8 mouse cellular contexts compared by ENCODE assay signal in the genomic region with DNA sequence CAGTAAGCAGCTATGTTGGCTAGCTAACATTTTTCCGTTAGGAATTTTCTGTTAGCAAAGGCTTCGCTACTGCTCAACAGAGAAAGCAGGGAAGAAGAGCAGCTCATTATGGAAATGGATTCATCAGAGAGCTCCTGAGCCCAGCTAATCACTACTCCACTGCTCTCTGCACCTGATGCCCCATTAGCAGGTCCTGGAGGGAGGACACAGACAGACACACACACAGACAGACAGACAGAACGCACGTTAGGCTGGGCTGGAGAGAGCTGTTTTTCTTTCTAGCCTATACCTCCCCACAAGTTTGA. TPM values are rescaled to one million over a fixed set of nuclear protein-coding genes. Genes with fewer than 3 reads are reported as not detected.
DNase-seq lines count a peak whose midpoint lies in the region; ATAC-seq and TF ChIP-seq lines count a peak whose summit lies in the region.

No protein-coding gene starts in this region.

- H3K9ac ChIP-seq in liver, embryonic 13.5 days: 0 out of 2 replicates have a peak overlapping the region, but pooled peaks have one; percentile 22

- no peak for TF ChIP-seq POLR2A in spleen, adult 2 months (IDR thresholded peaks at IDR 0.05; ENCODE audit: low read depth, low read length)

- TF ChIP-seq CTCF in spleen, adult 2 months (IDR thresholded peaks at IDR 0.05; ENCODE audit: extremely low read depth, insufficient read depth, insufficient read length, insufficient replicate concordance): no peak

- WGBS in heart, embryonic 10.5 days: 61% methylated on average over 4 of the region's 4 CpGs
- 83% methylated on average over 4 of the region's 4 CpGs for WGBS in spleen, adult 2 months
- WGBS in liver, embryonic 13.5 days (ENCODE audit: insufficient replicate concordance): 63% methylated on average over 4 of the region's 4 CpGs

- peaks cover 71% of the 10 kb centered on the region for H3K4me1 ChIP-seq in heart, embryonic 10.5 days
- no peaks in the 10 kb centered on the region for H3K4me1 ChIP-seq in spleen, adult 2 months (ENCODE audit: control insufficient read depth, insufficient read depth, insufficient read length)
- peaks cover 21% of the 10 kb centered on the region for H3K4me1 ChIP-seq in liver, embryonic 13.5 days (replicated peaks)

- H3K36me3 ChIP-seq in heart, embryonic 10.5 days: peaks cover 74% of the 10 kb centered on the region
- no peaks in the 10 kb centered on the region for H3K36me3 ChIP-seq in spleen, adult 2 months (ENCODE audit: control insufficient read depth, insufficient read depth, low read length)
- H3K36me3 ChIP-seq in liver, embryonic 13.5 days: peaks cover 32% of the 10 kb centered on the region

- H3K4me3 ChIP-seq in heart, embryonic 10.5 days: peak overlapping the region; percentile 35
- H3K4me3 ChIP-seq in spleen, adult 2 months (ENCODE audit: extremely low read depth, insufficient read depth, insufficient read length): no peak overlapping the region
- H3K4me3 ChIP-seq in liver, embryonic 13.5 days (replicated peaks): no peak overlapping the region

- H3K27me3 ChIP-seq in heart, embryonic 10.5 days (ENCODE audit: insufficient read depth, poor library complexity, severe bottlenecking): no peaks in the 10 kb centered on the region
- H3K27me3 ChIP-seq in spleen, adult 2 months (ENCODE audit: control insufficient read depth, insufficient read depth, low read length): no peaks in the 10 kb centered on the region
- 0 out of 2 replicates have a peak, but pooled peaks cover 2% of the 10 kb centered on the region for H3K27me3 ChIP-seq in liver, embryonic 13.5 days

- no peaks in the 10 kb centered on the region for H3K9me3 ChIP-seq in heart, embryonic 10.5 days
- H3K9me3 ChIP-seq in liver, embryonic 13.5 days (replicated peaks): no peaks in the 10 kb centered on the region

- no peak for ATAC-seq in liver, embryonic 13.5 days (ENCODE audit: low read depth)
- no peak for ATAC-seq in erythroblast, adult 5-6 weeks (replicated peaks; ENCODE audit: low FRiP score, poor library complexity, severe bottlenecking)
- no peak for ATAC-seq in cerebellum, adult (ENCODE audit: insufficient number of reproducible peaks, low FRiP score, low TSS enrichment)

- H3K4me2 ChIP-seq in liver, embryonic 13.5 days: peak overlapping the region; percentile 13; the same call in 1 of the 2 replicates

- DNase-seq in heart, embryonic 10.5 days (ENCODE audit: low spot score): no peak
- DNase-seq in heart, adult 8-10 months (ENCODE audit: low spot score): no peak
- DNase-seq in spleen, adult 2 months (ENCODE audit: low read depth in 1 of 2, low spot score in 2 of 2): no peak
- no peak for DNase-seq in spleen, postnatal 14 days (ENCODE audit: low spot score in 2 of 2)
- no peak for DNase-seq in liver, embryonic 13.5 days
- no peak for DNase-seq in embryo, embryonic 10.5 days (ENCODE audit: low spot score)

- peak overlapping the region; percentile 94 for H3K27ac ChIP-seq in heart, embryonic 10.5 days
- peak overlapping the region; percentile 35; the same call in 1 of the 2 replicates for H3K27ac ChIP-seq in spleen, adult 2 months (ENCODE audit: insufficient read depth, low read length)
- peak overlapping the region; percentile 66 for H3K27ac ChIP-seq in liver, embryonic 13.5 days

RNA-seq across cellular contexts. Expression of a gene that starts 26.2 kb away (rescaled TPM):
- 53.2 and 54.4 TPM in 2 replicates for polyA plus RNA-seq in heart, embryonic 10.5 days (2016; fragmentation: Nextera tagmentation; extraction: Ambion mirVana)
- 10 to 100 TPM; 18.5 to 21.8 (median 19.5) TPM for total RNA-seq in heart, adult 8-10 months (2022)
- 20.4 and 25.1 TPM in 2 replicates for polyA plus RNA-seq in spleen, adult 2 months (2012; rRNA removed)
- polyA plus RNA-seq in liver, embryonic 13.5 days (2015; fragmentation: Nextera tagmentation; extraction: Ambion mirVana): 5.6 and 6.3 TPM in 2 replicates
- total RNA-seq in erythroblast, adult 5-6 weeks (2015; ENCODE audit: low replicate concordance): not detected in 2 replicates
- not detected in 2 replicates for total RNA-seq in erythroblast, adult 5-6 weeks (2017; ENCODE audit: low replicate concordance)

RNA-seq across cellular contexts. Expression of a gene that starts 26.6 kb away (rescaled TPM):
- polyA plus RNA-seq in heart, embryonic 10.5 days (2016; fragmentation: Nextera tagmentation; extraction: Ambion mirVana): not detected in 2 replicates
- not detected for total RNA-seq in heart, adult 8-10 months (2022)
- 23,675 and 41,549 TPM in 2 replicates for polyA plus RNA-seq in spleen, adult 2 months (2012; rRNA removed)
- 1.5 and 2.9 TPM in 2 replicates for polyA plus RNA-seq in liver, embryonic 13.5 days (2015; fragmentation: Nextera tagmentation; extraction: Ambion mirVana)
- not detected in 2 replicates for total RNA-seq in erythroblast, adult 5-6 weeks (2015; ENCODE audit: low replicate concordance)
- not detected in 2 replicates for total RNA-seq in erythroblast, adult 5-6 weeks (2017; ENCODE audit: low replicate concordance)

Comparison
In these comparisons a context has a peak if more than half of its experiments do, and no peak if none do; other contexts are left out.
1. H3K27ac ChIP-seq: peak in every context shown above with its lines; median percentile 94 in heart, embryonic 10.5 days; 66 in liver, embryonic 13.5 days; 35 in spleen, adult 2 months.
2. RNA of a gene that starts 26.6 kb away (polyA plus RNA-seq): 23,675 to 41,549 TPM in spleen, adult 2 months; 1.5 to 2.9 TPM in liver, embryonic 13.5 days and not detected in heart, embryonic 10.5 days; every median in the first group is over 1,000 times any median in the second.